Mouse (Mus musculus) skeletal muscle tissue, adult 2 months (tissue): ENCODE measurements around the gene Rab10.

Experiments used
- DNase-seq: peaks from one replicate; pipeline ENCODE4 v3.0.0-alpha.2; 2012; ENCODE audit warnings: low read depth, low spot score

The Rab10 gene

GRCm38 (mm10) chr12:3296056-3296455, 13.7 kb downstream of the Rab10 start:
- DNase-seq, result no peak

GRCm38 (mm10) chr12:3291849-3292248, 17.9 kb downstream of the Rab10 start:
- no peak for DNase-seq

- no peak for DNase-seq
Observed at GRCm38 (mm10) chr12:3291038-3291437, 18.7 kb downstream of the Rab10 start.

GRCm38 (mm10) chr12:3288440-3288839, 21.3 kb downstream of the Rab10 start:
- no peak for DNase-seq

- no peak for DNase-seq
Observed at GRCm38 (mm10) chr12:3285919-3286318, 23.9 kb downstream of the Rab10 start.

GRCm38 (mm10) chr12:3285377-3285776, 24.4 kb downstream of the Rab10 start:
- no peak for DNase-seq

GRCm38 (mm10) chr12:3284463-3284862, 25.3 kb downstream of the Rab10 start:
- no peak for DNase-seq

- no peak for DNase-seq
Observed at GRCm38 (mm10) chr12:3283829-3284440, 25.8 kb downstream of the Rab10 start.

GRCm38 (mm10) chr12:3282954-3283353, 26.8 kb downstream of the Rab10 start:
- DNase-seq, result no peak

GRCm38 (mm10) chr12:3282520-3282919, 27.2 kb downstream of the Rab10 start:
- DNase-seq, result no peak

GRCm38 (mm10) chr12:3278880-3279339, 30.9 kb downstream of the Rab10 start:
- DNase-seq, result no peak

- DNase-seq, result no peak
Observed at GRCm38 (mm10) chr12:3270818-3271217, 39.0 kb downstream of the Rab10 start.

GRCm38 (mm10) chr12:3267397-3267796, 42.4 kb downstream of the Rab10 start:
- no peak for DNase-seq

GRCm38 (mm10) chr12:3265188-3265587, 44.6 kb downstream of the Rab10 start:
- no peak for DNase-seq

GRCm38 (mm10) chr12:3264449-3264848, 45.3 kb downstream of the Rab10 start:
- no peak for DNase-seq

GRCm38 (mm10) chr12:3261596-3261995, 48.2 kb downstream of the Rab10 start:
- no peak for DNase-seq

- no peak for DNase-seq
Observed at GRCm38 (mm10) chr12:3255966-3256365, 53.8 kb downstream of the Rab10 start.

- DNase-seq, result no peak
Observed at GRCm38 (mm10) chr12:3255435-3255834, 54.3 kb downstream of the Rab10 start.

GRCm38 (mm10) chr12:3253591-3253990, 56.2 kb downstream of the Rab10 start:
- no peak for DNase-seq

GRCm38 (mm10) chr12:3246091-3246490, 63.7 kb downstream of the Rab10 start:
- DNase-seq, result no peak

GRCm38 (mm10) chr12:3239544-3239943, 70.2 kb downstream of the Rab10 start:
- no peak for DNase-seq

- DNase-seq, result no peak
Observed at GRCm38 (mm10) chr12:3238361-3239051, 71.3 kb downstream of the Rab10 start.

GRCm38 (mm10) chr12:3237799-3238198, 72.0 kb downstream of the Rab10 start:
- DNase-seq, result no peak
